In the genomic region with DNA sequence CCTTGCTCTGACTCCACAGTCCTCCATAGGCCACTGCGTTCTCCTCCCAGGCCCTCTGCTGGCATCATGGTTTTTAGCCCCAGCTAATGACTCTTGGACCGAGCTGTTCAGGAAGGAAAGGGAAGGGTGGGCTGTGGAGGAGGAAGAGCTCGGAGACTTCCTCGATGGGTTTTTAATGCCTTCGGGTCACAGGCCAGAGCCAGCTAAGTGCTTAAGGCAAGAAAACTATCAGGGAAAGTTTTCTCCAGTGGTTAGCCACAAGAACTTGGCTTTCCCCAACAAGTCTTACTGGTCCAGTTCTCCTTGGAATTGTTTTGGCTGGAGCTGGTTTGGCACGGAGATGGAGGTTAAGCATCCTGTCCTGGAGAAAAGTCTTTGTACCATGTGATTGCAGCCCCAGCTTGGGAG, we compare ENCODE assay signal across 11 mouse cellular contexts. TPM values are rescaled to one million over a fixed set of nuclear protein-coding genes. Genes with fewer than 3 reads are reported as not detected.
A peak's percentile ranks its signal among the peaks of the same experiment; 100 is the strongest.
DNase-seq lines count a peak whose midpoint lies in the region; ATAC-seq lines count a peak whose summit lies in the region.
"Had no signal": no experiment of that assay in that cellular context is flagged by ENCODE, and none has a peak within 500 bp of the region (broad histone marks: within the 10 kb centered on the region; RNA-seq: fewer than 3 reads in every experiment).

No protein-coding gene starts in this region.

- no peak overlapping the region for H3K9ac ChIP-seq in kidney, embryonic 14.5 days (ENCODE audit: low read depth, low read length)
- H3K9ac ChIP-seq in forebrain, embryonic 15.5 days (replicated peaks), result no peak overlapping the region
- H3K9ac ChIP-seq: hindbrain, embryonic 12.5 days had no signal

- no peak overlapping the region for H3K4me2 ChIP-seq in kidney, embryonic 14.5 days (replicated peaks; ENCODE audit: low read depth, low read length)
- H3K4me2 ChIP-seq in forebrain, embryonic 15.5 days (replicated peaks), result no peak overlapping the region
- H3K4me2 ChIP-seq: hindbrain, embryonic 12.5 days had no signal

- peaks cover 11% of the 10 kb centered on the region for H3K4me1 ChIP-seq in kidney, embryonic 14.5 days (ENCODE audit: control insufficient read depth, insufficient read depth, low read length)
- H3K4me1 ChIP-seq in forebrain, embryonic 15.5 days, result no peaks in the 10 kb centered on the region

- H3K27ac ChIP-seq in kidney, embryonic 14.5 days (ENCODE audit: low read depth, low read length), result no peak overlapping the region
- no peak overlapping the region for H3K27ac ChIP-seq in forebrain, embryonic 15.5 days (replicated peaks)
- H3K27ac ChIP-seq: hindbrain, embryonic 12.5 days had no signal

- 62% methylated on average over 6 of the region's 6 CpGs for WGBS in kidney, embryonic 14.5 days
- WGBS in forebrain, embryonic 15.5 days, result 93% methylated on average over 6 of the region's 6 CpGs

- H3K9me3 ChIP-seq in kidney, embryonic 14.5 days (ENCODE audit: control insufficient read depth, low read length), result 0 out of 2 replicates have a peak, but pooled peaks cover 2% of the 10 kb centered on the region
- no peaks in the 10 kb centered on the region for H3K9me3 ChIP-seq in forebrain, embryonic 15.5 days
- H3K9me3 ChIP-seq: hindbrain, embryonic 12.5 days had no signal

- peak; percentile 51 for DNase-seq in kidney, adult 18-20 months
- DNase-seq in gastrocnemius, postnatal 25 days, result peak; percentile 84
- DNase-seq in kidney, adult 8-10 months, result peak; percentile 53 to 54
- peak; percentile 53 to 60 for DNase-seq in lung, postnatal 4 days
- no peak for DNase-seq in right cerebral cortex, postnatal 36 days (ENCODE audit: low spot score in 2 of 2)
- DNase-seq: adrenal gland, adult 8-10 months; cerebellum, adult 9-11 months; right cerebral cortex, adult 18-20 months had no signal

- no peak for ATAC-seq in kidney, embryonic 14.5 days (ENCODE audit: low FRiP score, low TSS enrichment)
- no peak for ATAC-seq in forebrain, embryonic 15.5 days (replicated peaks)

- H3K4me3 ChIP-seq in kidney, embryonic 14.5 days (ENCODE audit: low read length), result no peak overlapping the region
- H3K4me3 ChIP-seq in forebrain, embryonic 15.5 days, result no peak overlapping the region
- H3K4me3 ChIP-seq: hindbrain, embryonic 12.5 days had no signal

- H3K36me3 ChIP-seq in kidney, embryonic 14.5 days (ENCODE audit: control insufficient read depth, insufficient read depth, low read length), result peaks cover 27% of the 10 kb centered on the region
- 0 out of 2 replicates have a peak, but pooled peaks cover 3% of the 10 kb centered on the region for H3K36me3 ChIP-seq in forebrain, embryonic 15.5 days

- no peaks in the 10 kb centered on the region for H3K27me3 ChIP-seq in kidney, embryonic 14.5 days (ENCODE audit: control insufficient read depth, insufficient read depth, low read length)
- H3K27me3 ChIP-seq in forebrain, embryonic 15.5 days, result no peaks in the 10 kb centered on the region
- H3K27me3 ChIP-seq: hindbrain, embryonic 12.5 days had no signal

RNA-seq across cellular contexts. Expression of gene D630039A03Rik, which starts 55.9 kb away (rescaled TPM):
- polyA plus RNA-seq in kidney, embryonic 14.5 days (2014; fragmentation: Nextera tagmentation; extraction: Ambion mirVana), result 0.70 and 1.0 TPM in 2 replicates
- total RNA-seq in gastrocnemius, postnatal 25 days (2021), result not detected
- polyA plus RNA-seq in forebrain, embryonic 15.5 days (2015; fragmentation: Nextera tagmentation; extraction: Ambion mirVana), result not detected in 2 replicates

Comparison
In these comparisons a context has a peak if more than half of its experiments do, and no peak if none do; other contexts are left out.
1. DNase-seq: peak in kidney, adult 18-20 months (single experiment), gastrocnemius, postnatal 25 days (single experiment), kidney, adult 8-10 months (2 of 2) and lung, postnatal 4 days (2 of 2); none in right cerebral cortex, postnatal 36 days (0 of 2).